Mouse (Mus musculus): ENCODE measurements at regions not wholly inside any gene's neighbourhood (a gene's known extent, or its start where the extent isn't known, plus 50 kb on each side); places are given as distances from the start of the nearest gene placed in this dataset.
A peak's percentile ranks its signal among the peaks of the same experiment; 100 is the strongest.

- Histone ChIP-seq H3K9me3 (replicated peaks; ENCODE audit: control insufficient read depth, insufficient read depth, low read length, poor library complexity, severe bottlenecking) (no peaks in the 10 kb centered on the region), H3K9ac (ENCODE audit: low read depth, poor library complexity, severe bottlenecking) (no peak overlapping the region), H3K36me3 (ENCODE audit: control insufficient read depth, insufficient read depth, low read length, poor library complexity, severe bottlenecking) (no peaks in the 10 kb centered on the region), H3K4me1 (ENCODE audit: control insufficient read depth, insufficient read depth, low read length) (no peaks in the 10 kb centered on the region), H3K4me3 (ENCODE audit: low read depth, low read length) (no peak overlapping the region), H3K27me3 (ENCODE audit: control insufficient read depth, insufficient read depth, low read length, poor library complexity, severe bottlenecking) (no peaks in the 10 kb centered on the region), H3K27ac (ENCODE audit: insufficient read depth, low read length) (no peak overlapping the region)
- no peak for TF ChIP-seq CTCF (IDR thresholded peaks at IDR 0.05; ENCODE audit: low read depth, low read length)
- no peak for TF ChIP-seq POLR2A (IDR thresholded peaks at IDR 0.05; ENCODE audit: insufficient read depth, low read length)
- TF ChIP-seq EP300 (IDR thresholded peaks at IDR 0.05; ENCODE audit: insufficient read depth, low read depth, low read length): no peak
Observed at GRCm38 (mm10) chr10:96738606-96739005, 121.8 kb downstream of the Btg1 start.

- TF ChIP-seq CTCF (IDR thresholded peaks at IDR 0.05; ENCODE audit: low read depth, low read length) (no peak), POLR2A (IDR thresholded peaks at IDR 0.05; ENCODE audit: insufficient read depth, low read length) (no peak), EP300 (IDR thresholded peaks at IDR 0.05; ENCODE audit: insufficient read depth, low read depth, low read length) (no peak)
- Histone ChIP-seq H3K27ac (ENCODE audit: insufficient read depth, low read length) (no peak overlapping the region), H3K36me3 (ENCODE audit: control insufficient read depth, insufficient read depth, low read length, poor library complexity, severe bottlenecking) (no peaks in the 10 kb centered on the region), H3K27me3 (ENCODE audit: control insufficient read depth, insufficient read depth, low read length, poor library complexity, severe bottlenecking) (no peaks in the 10 kb centered on the region), H3K4me1 (ENCODE audit: control insufficient read depth, insufficient read depth, low read length) (no peaks in the 10 kb centered on the region), H3K4me3 (ENCODE audit: low read depth, low read length) (no peak overlapping the region), H3K9ac (ENCODE audit: low read depth, poor library complexity, severe bottlenecking) (no peak overlapping the region), H3K9me3 (replicated peaks; ENCODE audit: control insufficient read depth, insufficient read depth, low read length, poor library complexity, severe bottlenecking) (no peaks in the 10 kb centered on the region)
Observed at GRCm38 (mm10) chr10:96744167-96744777, 127.5 kb downstream of the Btg1 start.

- H3K9me3 ChIP-seq (replicated peaks; ENCODE audit: control insufficient read depth, insufficient read depth, low read length, poor library complexity, severe bottlenecking): no peaks in the 10 kb centered on the region
- no peak overlapping the region for H3K27ac ChIP-seq (ENCODE audit: insufficient read depth, low read length)
- no peak overlapping the region for H3K4me3 ChIP-seq (ENCODE audit: low read depth, low read length)
- TF ChIP-seq POLR2A (IDR thresholded peaks at IDR 0.05; ENCODE audit: insufficient read depth, low read length): no peak
- no peak for TF ChIP-seq CTCF (IDR thresholded peaks at IDR 0.05; ENCODE audit: low read depth, low read length)
- no peak for TF ChIP-seq EP300 (IDR thresholded peaks at IDR 0.05; ENCODE audit: insufficient read depth, low read depth, low read length)
- no peaks in the 10 kb centered on the region for H3K27me3 ChIP-seq (ENCODE audit: control insufficient read depth, insufficient read depth, low read length, poor library complexity, severe bottlenecking)
- peaks cover 2% of the 10 kb centered on the region for H3K4me1 ChIP-seq (ENCODE audit: control insufficient read depth, insufficient read depth, low read length)
- H3K36me3 ChIP-seq (ENCODE audit: control insufficient read depth, insufficient read depth, low read length, poor library complexity, severe bottlenecking): no peaks in the 10 kb centered on the region
- no peak overlapping the region for H3K9ac ChIP-seq (ENCODE audit: low read depth, poor library complexity, severe bottlenecking)
Observed at GRCm38 (mm10) chr10:96747015-96747663, 130.3 kb downstream of the Btg1 start.

- no peaks in the 10 kb centered on the region for H3K27me3 ChIP-seq (ENCODE audit: control insufficient read depth, insufficient read depth, low read length, poor library complexity, severe bottlenecking)
- H3K9me3 ChIP-seq (replicated peaks; ENCODE audit: control insufficient read depth, insufficient read depth, low read length, poor library complexity, severe bottlenecking): no peaks in the 10 kb centered on the region
- H3K36me3 ChIP-seq (ENCODE audit: control insufficient read depth, insufficient read depth, low read length, poor library complexity, severe bottlenecking): no peaks in the 10 kb centered on the region
- no peak overlapping the region for H3K4me3 ChIP-seq (ENCODE audit: low read depth, low read length)
- no peak overlapping the region for H3K27ac ChIP-seq (ENCODE audit: insufficient read depth, low read length)
- no peak overlapping the region for H3K9ac ChIP-seq (ENCODE audit: low read depth, poor library complexity, severe bottlenecking)
- TF ChIP-seq CTCF (IDR thresholded peaks at IDR 0.05; ENCODE audit: low read depth, low read length): no peak
- no peak for TF ChIP-seq EP300 (IDR thresholded peaks at IDR 0.05; ENCODE audit: insufficient read depth, low read depth, low read length)
- TF ChIP-seq POLR2A (IDR thresholded peaks at IDR 0.05; ENCODE audit: insufficient read depth, low read length): no peak
- peaks cover 2% of the 10 kb centered on the region for H3K4me1 ChIP-seq (ENCODE audit: control insufficient read depth, insufficient read depth, low read length)
Observed at GRCm38 (mm10) chr10:96750861-96751260, 134.1 kb downstream of the Btg1 start.

GRCm38 (mm10) chr10:96751580-96752264, 134.9 kb downstream of the Btg1 start:
- Histone ChIP-seq H3K4me1 (ENCODE audit: control insufficient read depth, insufficient read depth, low read length) (peaks cover 2% of the 10 kb centered on the region), H3K9ac (ENCODE audit: low read depth, poor library complexity, severe bottlenecking) (no peak overlapping the region), H3K27me3 (ENCODE audit: control insufficient read depth, insufficient read depth, low read length, poor library complexity, severe bottlenecking) (no peaks in the 10 kb centered on the region), H3K27ac (ENCODE audit: insufficient read depth, low read length) (peak overlapping the region; percentile 44), H3K4me3 (ENCODE audit: low read depth, low read length) (no peak overlapping the region), H3K36me3 (ENCODE audit: control insufficient read depth, insufficient read depth, low read length, poor library complexity, severe bottlenecking) (no peaks in the 10 kb centered on the region), H3K9me3 (replicated peaks; ENCODE audit: control insufficient read depth, insufficient read depth, low read length, poor library complexity, severe bottlenecking) (no peaks in the 10 kb centered on the region)
- TF ChIP-seq EP300 (IDR thresholded peaks at IDR 0.05; ENCODE audit: insufficient read depth, low read depth, low read length): peak; percentile 36; the same call in 1 of the 2 replicates
- no peak for TF ChIP-seq CTCF (IDR thresholded peaks at IDR 0.05; ENCODE audit: low read depth, low read length)

GRCm38 (mm10) chr10:96752531-96752930, 135.7 kb downstream of the Btg1 start:
- TF ChIP-seq EP300 (IDR thresholded peaks at IDR 0.05; ENCODE audit: insufficient read depth, low read depth, low read length) (no peak), POLR2A (IDR thresholded peaks at IDR 0.05; ENCODE audit: insufficient read depth, low read length) (no peak), CTCF (IDR thresholded peaks at IDR 0.05; ENCODE audit: low read depth, low read length) (no peak)
- H3K9ac ChIP-seq (ENCODE audit: low read depth, poor library complexity, severe bottlenecking): no peak overlapping the region
- peaks cover 2% of the 10 kb centered on the region for H3K4me1 ChIP-seq (ENCODE audit: control insufficient read depth, insufficient read depth, low read length)
- H3K9me3 ChIP-seq (replicated peaks; ENCODE audit: control insufficient read depth, insufficient read depth, low read length, poor library complexity, severe bottlenecking): no peaks in the 10 kb centered on the region
- H3K27ac ChIP-seq (ENCODE audit: insufficient read depth, low read length): no peak overlapping the region
- H3K36me3 ChIP-seq (ENCODE audit: control insufficient read depth, insufficient read depth, low read length, poor library complexity, severe bottlenecking): no peaks in the 10 kb centered on the region
- no peak overlapping the region for H3K4me3 ChIP-seq (ENCODE audit: low read depth, low read length)
- H3K27me3 ChIP-seq (ENCODE audit: control insufficient read depth, insufficient read depth, low read length, poor library complexity, severe bottlenecking): no peaks in the 10 kb centered on the region
